Comparison of ENCODE assay signal across 21 mouse cellular contexts in genomic region chr14:78420176-78420575, GRCm38 (mm10).
A peak's percentile ranks its signal among the peaks of the same experiment; 100 is the strongest.
DNase-seq lines count a peak whose midpoint lies in the region; ATAC-seq and TF ChIP-seq lines count a peak whose summit lies in the region.
"Had no signal": no experiment of that assay in that cellular context is flagged by ENCODE, and none has a peak within 500 bp of the region (broad histone marks: within the 10 kb centered on the region; RNA-seq: fewer than 3 reads in every experiment).

No protein-coding gene starts in this region.

- no peaks in the 10 kb centered on the region for H3K79me2 ChIP-seq in liver, adult 2 months (ENCODE audit: control insufficient read depth, insufficient read depth, low read length)

- DNase-seq in liver, adult 2 months (ENCODE audit: extremely low read depth, low read depth, low spot score) = peak; percentile 13
- DNase-seq in liver = no peak
- peak; percentile 77 for DNase-seq in R1 (ENCODE audit: low read depth, low spot score)
- DNase-seq in layer of hippocampus, adult 9-11 months = no peak
- no peak for DNase-seq in heart, adult 18-20 months
- DNase-seq in kidney, adult 18-20 months = no peak
- DNase-seq: cerebellum, adult 11-12 months; cerebellum, postnatal 10 days; kidney, adult 2 months; thymus, postnatal 36 days had no signal

- peak; percentile 81 for ATAC-seq in CD4-positive, CD25-positive, alpha-beta regulatory T cell, adult 4 months
- peak; percentile 58 for ATAC-seq in inflammation-experienced regulatory T-cells, adult 6 months
- ATAC-seq: forebrain, postnatal 0 days; lung, postnatal 0 days; midbrain, embryonic 13.5 days had no signal

- TF ChIP-seq POLR2A in liver, adult 2 months (IDR thresholded peaks at IDR 0.05; ENCODE audit: extremely low read depth, insufficient read depth, low read length) = no peak

- TF ChIP-seq CTCF in liver, adult 2 months (IDR thresholded peaks at IDR 0.05; ENCODE audit: low read depth, low read length) = no peak

- no peak overlapping the region for H3K9ac ChIP-seq in liver, adult 2 months (ENCODE audit: low read depth, low read length)
- H3K9ac ChIP-seq: forebrain, postnatal 0 days; hindbrain, embryonic 12.5 days; midbrain, embryonic 13.5 days; neural tube, embryonic 12.5 days; stomach, embryonic 15.5 days had no signal

- no peak overlapping the region for H3K27ac ChIP-seq in liver, adult 2 months (replicated peaks; ENCODE audit: insufficient read depth, low read depth, low read length)
- H3K27ac ChIP-seq: embryonic facial prominence, embryonic 10.5 days; hindbrain, embryonic 12.5 days; kidney, postnatal 0 days; left cerebral cortex, adult 2 months; midbrain, embryonic 13.5 days; neural tube, embryonic 12.5 days; stomach, embryonic 15.5 days had no signal

- H3K36me3 ChIP-seq in liver, adult 2 months (ENCODE audit: control insufficient read depth, insufficient read depth, low read length) = no peaks in the 10 kb centered on the region
- H3K36me3 ChIP-seq: embryonic facial prominence, embryonic 10.5 days; hindbrain, embryonic 12.5 days; midbrain, embryonic 13.5 days; neural tube, embryonic 12.5 days; stomach, embryonic 15.5 days had no signal

- no peak overlapping the region for H3K4me3 ChIP-seq in liver, adult 2 months (ENCODE audit: insufficient read depth, low read depth, low read length)
- H3K4me3 ChIP-seq: embryonic facial prominence, embryonic 10.5 days; hindbrain, embryonic 12.5 days; left cerebral cortex, adult 2 months; midbrain, embryonic 13.5 days; neural tube, embryonic 12.5 days; stomach, embryonic 15.5 days had no signal

- 57% methylated on average over 3 of the region's 3 CpGs for WGBS in liver, adult 2 months

- H3K4me1 ChIP-seq in liver, adult 2 months (ENCODE audit: control insufficient read depth, insufficient read depth, low read length) = no peaks in the 10 kb centered on the region
- H3K4me1 ChIP-seq: embryonic facial prominence, embryonic 10.5 days; hindbrain, embryonic 12.5 days; midbrain, embryonic 13.5 days; neural tube, embryonic 12.5 days; stomach, embryonic 15.5 days had no signal

- H3K27me3 ChIP-seq in liver, adult 2 months (ENCODE audit: control insufficient read depth, insufficient read depth, low read length) = no peaks in the 10 kb centered on the region
- H3K27me3 ChIP-seq: hindbrain, embryonic 12.5 days; midbrain, embryonic 13.5 days; neural tube, embryonic 12.5 days; stomach, embryonic 15.5 days had no signal

Comparison
In these comparisons a context has a peak if more than half of its experiments do, and no peak if none do; other contexts are left out.
1. DNase-seq: peak in liver, adult 2 months (single experiment) and R1 (single experiment); none in liver (single experiment), layer of hippocampus, adult 9-11 months (single experiment), heart, adult 18-20 months (0 of 2) and kidney, adult 18-20 months (single experiment).